Mouse (Mus musculus): Measurements from ENCODE around the gene Espl1. TPM values are rescaled to one million over a fixed set of nuclear protein-coding genes. Genes with fewer than 3 reads are reported as not detected.
A peak's percentile ranks its signal among the peaks of the same experiment; 100 is the strongest.

Espl1 gene
- polyA plus RNA-seq, 1 experiment from 2014 or later: 20.0 TPM

DNA sequence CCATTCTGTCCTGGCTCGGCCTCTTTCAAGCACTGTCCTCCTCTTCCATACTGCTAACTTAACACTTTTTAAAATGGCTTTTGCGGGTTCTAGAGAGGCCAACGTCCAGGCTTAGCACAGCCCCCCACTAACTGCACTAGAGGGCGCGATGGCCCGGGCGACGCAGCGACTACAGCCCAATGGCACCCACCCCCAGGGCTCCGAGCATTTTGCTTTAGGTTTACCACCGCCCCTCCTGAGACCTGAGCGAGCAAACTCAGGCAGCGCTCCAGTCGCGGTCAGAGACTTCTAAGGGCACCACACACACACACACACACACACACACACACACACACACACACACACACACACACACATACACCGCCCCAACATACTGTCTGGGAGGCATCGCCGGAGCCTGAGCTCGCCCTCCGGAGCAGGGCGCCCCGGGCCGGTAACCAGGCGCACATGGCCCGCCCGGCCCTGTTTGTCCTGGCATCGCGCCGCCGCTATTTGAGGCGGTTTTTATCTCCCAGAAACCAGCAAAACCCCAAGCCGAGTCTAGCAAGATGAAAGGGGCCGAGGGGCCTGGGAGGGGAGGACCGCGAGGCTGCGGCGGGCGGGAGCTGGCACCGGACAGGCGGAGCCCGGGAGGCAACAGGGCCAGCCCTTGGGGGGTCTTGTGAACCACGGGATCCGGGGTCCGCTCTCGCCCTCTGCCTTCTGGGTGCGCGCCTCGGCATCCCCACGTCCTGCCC, 59.2 kb downstream of the Espl1 start:
- Histone ChIP-seq H3K27ac (ENCODE audit: low read depth, low read length) (peak overlapping the region; percentile 74), H3K9ac (ENCODE audit: low read depth, low read length) (peak overlapping the region; percentile 63), H3K4me1 (ENCODE audit: control insufficient read depth, insufficient read depth, low read length) (peaks cover 20% of the 10 kb centered on the region), H3K9me3 (replicated peaks; ENCODE audit: control insufficient read depth, low read length) (no peaks in the 10 kb centered on the region), H3K4me3 (ENCODE audit: low read depth, low read length) (peak overlapping the region; percentile 45), H3K27me3 (ENCODE audit: control insufficient read depth, insufficient read depth, low read length) (peaks cover 43% of the 10 kb centered on the region), H3K4me2 (peak overlapping the region; percentile 86), H3K36me3 (ENCODE audit: control insufficient read depth, insufficient read depth, low read length) (no peaks in the 10 kb centered on the region)
- WGBS (ENCODE audit: insufficient replicate concordance): under 1% methylated on average over 40 of the region's 49 CpGs
- ATAC-seq (replicated peaks; ENCODE audit: insufficient number of reproducible peaks, low FRiP score, low TSS enrichment): peak; percentile 27; the same call in 1 of the 2 replicates

DNA sequence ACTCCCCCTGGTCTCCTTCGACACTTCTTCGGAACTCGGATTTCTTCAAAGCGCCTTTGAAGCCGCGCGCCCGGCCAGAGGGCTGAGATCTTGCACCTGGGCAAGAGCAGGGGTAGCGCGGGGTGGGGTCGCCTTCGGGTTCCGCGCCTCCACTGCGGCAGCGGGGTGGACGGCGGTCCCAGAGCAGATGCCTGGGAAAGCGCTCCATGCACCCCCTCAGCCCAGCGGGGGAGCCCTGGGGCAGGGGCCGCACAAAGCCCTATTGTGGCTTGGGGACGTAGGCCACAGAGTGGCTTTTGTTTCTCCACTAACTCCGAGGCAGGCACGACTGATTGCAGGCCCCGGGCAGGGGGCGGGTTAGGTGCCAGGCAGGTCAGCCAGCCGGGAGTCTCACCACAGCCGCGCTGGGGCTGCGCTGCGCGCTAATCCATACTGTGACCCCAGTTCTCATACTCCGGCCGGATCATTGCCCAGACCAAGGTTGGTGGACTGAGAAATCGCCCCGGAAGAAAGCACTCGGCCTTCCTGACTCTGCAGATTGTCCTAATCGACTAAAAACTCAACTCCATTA, 59.9 kb downstream of the Espl1 start:
- Histone ChIP-seq H3K36me3 (ENCODE audit: control insufficient read depth, insufficient read depth, low read length) (no peaks in the 10 kb centered on the region), H3K9me3 (replicated peaks; ENCODE audit: control insufficient read depth, low read length) (no peaks in the 10 kb centered on the region), H3K27me3 (ENCODE audit: control insufficient read depth, insufficient read depth, low read length) (peaks cover 44% of the 10 kb centered on the region), H3K4me3 (ENCODE audit: low read depth, low read length) (peak overlapping the region; percentile 45), H3K4me1 (ENCODE audit: control insufficient read depth, insufficient read depth, low read length) (peaks cover 20% of the 10 kb centered on the region), H3K4me2 (peak overlapping the region; percentile 86), H3K9ac (ENCODE audit: low read depth, low read length) (peak overlapping the region; percentile 63), H3K27ac (ENCODE audit: low read depth, low read length) (peak overlapping the region; percentile 74)
- no peak for ATAC-seq (replicated peaks; ENCODE audit: insufficient number of reproducible peaks, low FRiP score, low TSS enrichment)
- under 1% methylated on average over 38 of the region's 38 CpGs for WGBS (ENCODE audit: insufficient replicate concordance)

DNA sequence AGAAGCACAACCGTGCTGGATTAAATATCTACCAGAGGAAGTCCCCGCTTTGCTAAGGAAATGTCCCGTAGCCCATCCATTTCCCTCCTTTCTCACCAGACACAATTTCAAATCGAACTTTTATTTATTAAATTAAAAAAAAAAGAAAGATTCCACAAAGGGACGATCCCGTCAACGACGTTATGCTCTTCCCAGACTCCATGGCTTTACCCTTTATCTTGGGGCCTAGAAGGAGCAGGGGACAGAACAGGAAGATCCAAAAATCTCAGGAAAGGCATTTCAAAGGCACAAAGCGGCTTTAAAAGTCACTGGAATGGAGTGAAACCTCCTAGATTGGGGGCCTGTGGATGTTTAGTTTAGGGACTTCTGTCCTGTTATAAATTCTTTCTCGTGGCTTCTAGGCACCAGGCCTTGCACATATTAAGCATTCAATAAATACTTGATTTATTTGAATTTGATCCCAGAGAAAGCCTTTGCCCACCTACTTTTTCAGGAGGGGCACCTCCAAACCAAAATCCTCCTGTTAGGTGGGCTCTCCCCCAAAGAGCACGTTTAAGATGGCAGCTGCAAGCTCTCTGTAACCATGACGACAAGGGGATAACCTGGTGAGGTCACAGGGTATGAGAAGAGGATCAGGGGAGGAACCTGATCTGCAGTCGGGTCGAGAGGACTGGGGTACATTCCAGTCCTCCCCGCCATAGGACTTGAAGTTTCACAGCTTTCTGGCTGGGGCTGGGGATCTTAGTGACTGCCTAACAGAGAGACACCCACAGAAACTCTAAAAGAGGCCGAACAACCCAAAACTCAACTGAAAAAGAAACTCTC, 60.6 kb downstream of the Espl1 start:
- Histone ChIP-seq H3K4me3 (ENCODE audit: low read depth, low read length) (peak overlapping the region; percentile 45), H3K27me3 (ENCODE audit: control insufficient read depth, insufficient read depth, low read length) (peaks cover 44% of the 10 kb centered on the region), H3K36me3 (ENCODE audit: control insufficient read depth, insufficient read depth, low read length) (no peaks in the 10 kb centered on the region), H3K9ac (ENCODE audit: low read depth, low read length) (peak overlapping the region; percentile 63), H3K4me2 (peak overlapping the region; percentile 86), H3K9me3 (replicated peaks; ENCODE audit: control insufficient read depth, low read length) (no peaks in the 10 kb centered on the region), H3K4me1 (ENCODE audit: control insufficient read depth, insufficient read depth, low read length) (peaks cover 20% of the 10 kb centered on the region), H3K27ac (ENCODE audit: low read depth, low read length) (peak overlapping the region; percentile 74)
- 26% methylated on average over 16 of the region's 16 CpGs for WGBS (ENCODE audit: insufficient replicate concordance)
- ATAC-seq (replicated peaks; ENCODE audit: insufficient number of reproducible peaks, low FRiP score, low TSS enrichment): no peak

DNA sequence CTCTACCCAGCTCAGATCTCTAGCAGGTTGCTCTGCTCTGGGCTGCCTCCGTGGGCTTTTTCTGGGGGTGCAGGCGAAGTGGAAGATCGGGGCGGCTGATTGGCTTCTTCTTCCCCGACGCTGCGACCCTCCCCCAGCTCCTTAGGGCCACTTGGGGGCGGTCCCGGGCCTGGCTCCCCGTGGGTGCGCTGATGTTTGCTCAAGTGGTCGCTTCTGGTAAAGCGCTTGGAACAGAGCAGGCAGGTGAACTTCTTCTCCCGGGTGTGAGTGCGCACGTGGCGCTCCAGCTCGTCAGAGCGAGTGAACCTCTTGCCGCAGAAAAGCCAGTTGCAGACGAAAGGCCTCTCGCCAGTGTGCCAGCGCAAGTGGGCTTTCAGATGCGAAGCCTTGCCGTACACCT, 62.1 kb downstream of the Espl1 start:
- Histone ChIP-seq H3K4me3 (ENCODE audit: low read depth, low read length) (peak overlapping the region; percentile 30), H3K36me3 (ENCODE audit: control insufficient read depth, insufficient read depth, low read length) (no peaks in the 10 kb centered on the region), H3K4me2 (peak overlapping the region; percentile 50), H3K27me3 (ENCODE audit: control insufficient read depth, insufficient read depth, low read length) (peaks cover 45% of the 10 kb centered on the region), H3K4me1 (ENCODE audit: control insufficient read depth, insufficient read depth, low read length) (peaks cover 20% of the 10 kb centered on the region), H3K27ac (ENCODE audit: low read depth, low read length) (no peak overlapping the region), H3K9ac (ENCODE audit: low read depth, low read length) (no peak overlapping the region), H3K9me3 (replicated peaks; ENCODE audit: control insufficient read depth, low read length) (no peaks in the 10 kb centered on the region)
- 2% methylated on average over 25 of the region's 25 CpGs for WGBS (ENCODE audit: insufficient replicate concordance)
- no peak for ATAC-seq (replicated peaks; ENCODE audit: insufficient number of reproducible peaks, low FRiP score, low TSS enrichment)

DNA sequence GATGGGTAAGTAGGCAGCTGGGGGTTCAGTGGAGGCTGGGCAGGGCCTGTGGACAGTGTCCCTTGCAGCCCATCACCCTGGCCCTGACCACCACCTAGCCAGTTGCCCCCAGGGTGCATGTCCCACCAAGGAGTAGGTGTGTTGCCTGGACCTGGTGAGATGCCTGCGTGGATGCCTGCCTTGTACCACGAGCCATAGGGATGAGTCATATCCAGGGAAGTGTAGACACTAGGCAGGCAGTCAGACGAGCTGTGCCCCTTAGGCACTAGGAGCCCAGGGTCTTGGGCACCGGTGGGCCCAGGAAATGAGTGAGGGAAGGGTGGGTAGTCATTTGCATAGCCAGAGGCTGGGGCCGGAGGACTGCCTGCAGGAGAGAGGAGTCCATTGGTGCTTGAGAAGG, 62.8 kb downstream of the Espl1 start:
- 22% methylated on average over 5 of the region's 5 CpGs for WGBS (ENCODE audit: insufficient replicate concordance)
- Histone ChIP-seq H3K9ac (ENCODE audit: low read depth, low read length) (no peak overlapping the region), H3K27me3 (ENCODE audit: control insufficient read depth, insufficient read depth, low read length) (peaks cover 47% of the 10 kb centered on the region), H3K4me2 (no peak overlapping the region), H3K36me3 (ENCODE audit: control insufficient read depth, insufficient read depth, low read length) (no peaks in the 10 kb centered on the region), H3K27ac (ENCODE audit: low read depth, low read length) (no peak overlapping the region), H3K4me1 (ENCODE audit: control insufficient read depth, insufficient read depth, low read length) (peaks cover 20% of the 10 kb centered on the region), H3K9me3 (replicated peaks; ENCODE audit: control insufficient read depth, low read length) (no peaks in the 10 kb centered on the region), H3K4me3 (ENCODE audit: low read depth, low read length) (0 out of 2 replicates have a peak overlapping the region, but pooled peaks have one; percentile 30)
- ATAC-seq (replicated peaks; ENCODE audit: insufficient number of reproducible peaks, low FRiP score, low TSS enrichment): no peak; the same call in 1 of the 2 replicates

DNA sequence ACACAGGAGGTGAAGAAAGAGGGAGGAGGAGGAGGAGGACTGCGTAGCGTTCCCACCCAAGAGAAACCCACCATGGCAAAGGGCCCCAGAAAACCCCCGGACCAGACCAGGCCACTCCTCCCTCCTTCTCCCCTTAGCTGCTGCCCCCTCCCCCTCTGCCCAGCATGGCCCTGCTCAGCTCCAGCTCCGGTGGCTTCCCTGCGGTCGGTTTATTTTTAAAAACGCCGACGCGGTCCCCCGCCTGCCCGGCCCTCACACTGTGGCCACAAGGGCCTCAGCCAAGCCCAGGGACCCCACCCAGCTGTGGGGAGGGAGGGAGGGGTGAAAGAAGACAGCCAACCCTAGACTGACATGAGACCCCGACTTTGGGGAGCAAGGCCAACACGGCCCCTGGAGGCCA, 66.6 kb downstream of the Espl1 start:
- Histone ChIP-seq H3K27ac (ENCODE audit: low read depth, low read length) (peak overlapping the region; percentile 50; the same call in 1 of the 2 replicates), H3K4me1 (ENCODE audit: control insufficient read depth, insufficient read depth, low read length) (peaks cover 19% of the 10 kb centered on the region), H3K36me3 (ENCODE audit: control insufficient read depth, insufficient read depth, low read length) (no peaks in the 10 kb centered on the region), H3K27me3 (ENCODE audit: control insufficient read depth, insufficient read depth, low read length) (peaks cover 38% of the 10 kb centered on the region), H3K9ac (ENCODE audit: low read depth, low read length) (peak overlapping the region; percentile 69), H3K4me3 (ENCODE audit: low read depth, low read length) (peak overlapping the region; percentile 25), H3K4me2 (peak overlapping the region; percentile 60), H3K9me3 (replicated peaks; ENCODE audit: control insufficient read depth, low read length) (no peaks in the 10 kb centered on the region)
- ATAC-seq (replicated peaks; ENCODE audit: insufficient number of reproducible peaks, low FRiP score, low TSS enrichment): no peak
- 5% methylated on average over 14 of the region's 14 CpGs for WGBS (ENCODE audit: insufficient replicate concordance)

DNA sequence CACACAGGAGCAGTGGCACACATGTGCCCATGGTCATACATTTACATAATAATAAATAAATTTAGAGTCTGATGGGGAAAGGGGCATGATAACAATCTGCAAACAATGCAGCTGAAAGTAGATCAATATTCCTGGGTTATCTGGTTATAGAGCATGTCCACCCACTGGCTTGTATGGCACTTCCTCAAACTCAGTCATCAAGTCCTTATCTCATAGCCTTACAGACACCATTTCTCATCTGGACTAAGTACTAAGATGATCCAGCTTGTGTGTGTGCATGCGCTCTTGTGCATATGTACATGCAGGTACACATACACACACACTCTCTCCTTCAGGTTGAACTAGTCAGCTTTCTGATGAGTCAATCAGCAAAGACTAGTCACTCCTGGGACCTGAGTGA, 68.6 kb downstream of the Espl1 start:
- Histone ChIP-seq H3K27me3 (ENCODE audit: control insufficient read depth, insufficient read depth, low read length) (peaks cover 18% of the 10 kb centered on the region), H3K4me3 (ENCODE audit: low read depth, low read length) (no peak overlapping the region), H3K9me3 (replicated peaks; ENCODE audit: control insufficient read depth, low read length) (no peaks in the 10 kb centered on the region), H3K9ac (ENCODE audit: low read depth, low read length) (no peak overlapping the region), H3K4me1 (ENCODE audit: control insufficient read depth, insufficient read depth, low read length) (peaks cover 6% of the 10 kb centered on the region), H3K36me3 (ENCODE audit: control insufficient read depth, insufficient read depth, low read length) (no peaks in the 10 kb centered on the region), H3K4me2 (no peak overlapping the region), H3K27ac (ENCODE audit: low read depth, low read length) (no peak overlapping the region)
- WGBS (ENCODE audit: insufficient replicate concordance): 82% methylated on average over 1 of the region's 1 CpGs
- ATAC-seq (replicated peaks; ENCODE audit: insufficient number of reproducible peaks, low FRiP score, low TSS enrichment): no peak

DNA sequence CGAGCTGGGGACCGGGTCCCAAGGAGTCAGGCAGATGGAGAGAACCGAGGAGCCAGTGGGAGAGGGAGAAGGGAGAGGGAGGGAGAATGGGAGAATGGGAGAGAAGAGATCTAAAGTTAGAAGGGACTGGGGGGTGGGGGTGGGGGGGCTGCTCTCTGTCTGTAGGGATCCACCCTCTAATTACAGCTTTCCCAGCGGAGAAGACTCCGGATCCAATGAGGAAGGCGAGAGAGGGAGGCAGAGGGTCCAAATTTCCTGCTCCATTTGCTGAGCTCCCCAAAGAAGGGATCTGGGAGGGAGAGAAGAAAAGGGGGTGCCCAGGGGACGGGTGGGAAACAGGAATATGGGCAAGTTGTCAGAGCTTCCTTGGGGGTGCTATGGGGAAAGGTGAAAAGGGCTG, 70.2 kb downstream of the Espl1 start:
- Histone ChIP-seq H3K4me1 (ENCODE audit: control insufficient read depth, insufficient read depth, low read length) (peaks cover 17% of the 10 kb centered on the region), H3K4me2 (peak overlapping the region; percentile 67), H3K9me3 (replicated peaks; ENCODE audit: control insufficient read depth, low read length) (no peaks in the 10 kb centered on the region), H3K27me3 (ENCODE audit: control insufficient read depth, insufficient read depth, low read length) (peaks cover 15% of the 10 kb centered on the region), H3K9ac (ENCODE audit: low read depth, low read length) (peak overlapping the region; percentile 31; the same call in 1 of the 2 replicates), H3K27ac (ENCODE audit: low read depth, low read length) (no peak overlapping the region), H3K4me3 (ENCODE audit: low read depth, low read length) (peak overlapping the region; percentile 27; the same call in 1 of the 2 replicates), H3K36me3 (ENCODE audit: control insufficient read depth, insufficient read depth, low read length) (no peaks in the 10 kb centered on the region)
- 7% methylated on average over 7 of the region's 7 CpGs for WGBS (ENCODE audit: insufficient replicate concordance)
- ATAC-seq (replicated peaks; ENCODE audit: insufficient number of reproducible peaks, low FRiP score, low TSS enrichment): no peak

Measured in heart, embryonic 11.5 days (tissue).